9 mouse cellular contexts compared by ENCODE assay signal in genomic region chr19:33223276-33223675, GRCm38 (mm10).
DNase-seq lines count a peak whose midpoint lies in the region; ATAC-seq and TF ChIP-seq lines count a peak whose summit lies in the region.
"Had no signal": no experiment of that assay in that cellular context is flagged by ENCODE, and none has a peak within 500 bp of the region (broad histone marks: within the 10 kb centered on the region; RNA-seq: fewer than 3 reads in every experiment).

No protein-coding gene starts in this region.

- no peak overlapping the region for H3K27ac ChIP-seq in heart, embryonic 10.5 days
- H3K27ac ChIP-seq in lung, embryonic 15.5 days: peak overlapping the region; percentile 38
- H3K27ac ChIP-seq: hindbrain, embryonic 15.5 days had no signal

- H3K4me2 ChIP-seq in lung, embryonic 15.5 days: no peak overlapping the region

- H3K27me3 ChIP-seq in heart, embryonic 10.5 days (ENCODE audit: insufficient read depth, poor library complexity, severe bottlenecking): no peaks in the 10 kb centered on the region
- peaks cover 9% of the 10 kb centered on the region for H3K27me3 ChIP-seq in Patski
- no peaks in the 10 kb centered on the region for H3K27me3 ChIP-seq in lung, embryonic 15.5 days
- H3K27me3 ChIP-seq: hindbrain, embryonic 15.5 days had no signal

- peak; percentile 32 for DNase-seq in heart, adult 8-10 months (ENCODE audit: low spot score)
- DNase-seq in heart, embryonic 10.5 days (ENCODE audit: low spot score): no peak
- DNase-seq in Patski (ENCODE audit: low read depth, low spot score): peak; percentile 55
- peak; percentile 38 for DNase-seq in gonadal fat pad, adult 2 months (ENCODE audit: low read depth)
- DNase-seq in thymus, postnatal 25 days: peak; percentile 59
- DNase-seq in right cerebral cortex, postnatal 4 days: no peak
- DNase-seq in layer of hippocampus, postnatal 25 days (ENCODE audit: extremely low spot score in 1 of 2, low spot score in 1 of 2): no peak

- ATAC-seq in Patski: peak; percentile 41
- no peak for ATAC-seq in lung, embryonic 15.5 days (ENCODE audit: borderline replicate concordance, extremely low read depth, low FRiP score, low TSS enrichment)

- POLR2A ChIA-PET in Patski (lab: Charles Lee): interaction anchor here (0.5 to 5.5 kb wide), 3 partner anchors 141 to 467 kb away, joined by 3 to 49 read pairs (median 6); partner anchors contain the start of gene Pten

- in situ Hi-C loops in Patski (cut with MboI; ENCODE audit: low pct_unique_long_range_greater_than_20kb): loop anchor here (5.0 to 10.0 kb wide), 3 partner anchors 156 to 388 kb away; no protein-coding TSS in a partner anchor

- TF ChIP-seq CTCF in Patski (IDR thresholded peaks at IDR 0.05): no peak

- CTCF ChIA-PET in Patski (lab: Charles Lee): interaction anchor here (1.3 to 12.7 kb wide), 6 partner anchors 15 to 509 kb away, joined by 3 to 220 read pairs (median 20); partner anchors contain the start of gene Pten

- H3K9ac ChIP-seq in lung, embryonic 15.5 days: no peak overlapping the region
- H3K9ac ChIP-seq: hindbrain, embryonic 15.5 days had no signal

- no peak overlapping the region for H3K4me3 ChIP-seq in heart, embryonic 10.5 days
- no peak overlapping the region for H3K4me3 ChIP-seq in lung, embryonic 15.5 days

- no peaks in the 10 kb centered on the region for H3K36me3 ChIP-seq in heart, embryonic 10.5 days
- H3K36me3 ChIP-seq in lung, embryonic 15.5 days: no peaks in the 10 kb centered on the region
- H3K36me3 ChIP-seq: hindbrain, embryonic 15.5 days had no signal

- no peaks in the 10 kb centered on the region for H3K4me1 ChIP-seq in heart, embryonic 10.5 days
- peaks cover 18% of the 10 kb centered on the region for H3K4me1 ChIP-seq in lung, embryonic 15.5 days

- H3K9me3 ChIP-seq in heart, embryonic 10.5 days: no peaks in the 10 kb centered on the region
- no peaks in the 10 kb centered on the region for H3K9me3 ChIP-seq in lung, embryonic 15.5 days
- H3K9me3 ChIP-seq: hindbrain, embryonic 15.5 days had no signal

- WGBS in heart, embryonic 10.5 days: 81% methylated on average over 6 of the region's 6 CpGs
- 41% methylated on average over 6 of the region's 6 CpGs for WGBS in lung, embryonic 15.5 days

Comparison
In these comparisons a context has a peak if more than half of its experiments do, and no peak if none do; other contexts are left out.
1. DNase-seq: peak in heart, adult 8-10 months (single experiment), Patski (single experiment), gonadal fat pad, adult 2 months (single experiment) and thymus, postnatal 25 days (single experiment); none in heart, embryonic 10.5 days (single experiment), right cerebral cortex, postnatal 4 days (single experiment) and layer of hippocampus, postnatal 25 days (0 of 2).